Mouse (Mus musculus) testis, postnatal 14 days (tissue): ENCODE results near the gene Leng8.
"Not testable (repeated sequence)": the region's sequence is repeated elsewhere in the genome, so short reads cannot be mapped to it uniquely, and the experiment has no call there.

Experiments used
- DNase-seq: peaks from one replicate; pipeline ENCODE4 v3.0.0; 2021; ENCODE audit warnings: low spot score

Leng8 gene

DNA sequence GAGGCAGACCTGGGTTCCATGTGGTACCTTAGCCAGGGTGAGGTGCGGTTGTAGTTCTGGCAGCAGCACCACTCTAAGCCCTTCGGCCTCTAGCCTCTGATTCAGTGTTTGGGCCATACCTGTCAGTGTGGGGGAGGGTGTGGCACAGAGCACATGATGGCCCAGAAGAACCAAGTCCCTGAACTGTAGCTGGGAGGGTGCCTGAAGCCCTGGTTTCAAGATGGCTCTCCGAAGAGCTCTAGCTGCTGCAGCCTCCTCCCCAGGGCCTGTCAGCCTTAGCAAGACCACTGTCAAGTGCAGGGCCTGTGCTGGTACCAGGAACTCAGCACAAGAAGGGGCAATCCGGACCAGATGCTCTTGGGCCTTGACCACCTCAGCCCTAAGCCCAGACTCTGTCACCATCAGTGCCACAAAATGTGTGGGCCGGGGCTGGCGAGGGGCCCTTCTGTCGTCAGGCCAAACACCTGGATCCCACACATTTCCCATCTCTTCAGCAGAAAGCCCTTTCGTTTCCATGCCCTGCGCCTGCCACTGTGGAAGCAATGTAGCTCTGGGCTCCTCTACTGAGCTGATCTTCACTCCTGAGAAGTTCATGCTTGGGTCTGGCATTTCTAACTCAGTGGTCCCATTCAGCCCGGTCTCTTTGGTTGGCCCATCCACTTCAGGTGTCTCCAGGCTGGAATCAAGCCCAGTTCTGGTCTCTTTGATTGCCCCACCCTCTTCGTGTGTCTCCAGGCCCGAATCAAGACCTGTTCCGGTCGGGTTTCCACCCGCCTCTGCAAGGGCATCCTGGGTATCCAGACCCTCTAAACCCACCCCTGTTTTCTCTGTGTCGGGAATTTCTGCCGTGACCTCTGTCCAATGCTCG lies 11.7 kb downstream of the Leng8 start:
- no peak for DNase-seq

- peak; percentile 71 for DNase-seq
Measured at GRCm38 (mm10) chr7:4149209-4150054, 12.6 kb downstream of the Leng8 start.

DNA sequence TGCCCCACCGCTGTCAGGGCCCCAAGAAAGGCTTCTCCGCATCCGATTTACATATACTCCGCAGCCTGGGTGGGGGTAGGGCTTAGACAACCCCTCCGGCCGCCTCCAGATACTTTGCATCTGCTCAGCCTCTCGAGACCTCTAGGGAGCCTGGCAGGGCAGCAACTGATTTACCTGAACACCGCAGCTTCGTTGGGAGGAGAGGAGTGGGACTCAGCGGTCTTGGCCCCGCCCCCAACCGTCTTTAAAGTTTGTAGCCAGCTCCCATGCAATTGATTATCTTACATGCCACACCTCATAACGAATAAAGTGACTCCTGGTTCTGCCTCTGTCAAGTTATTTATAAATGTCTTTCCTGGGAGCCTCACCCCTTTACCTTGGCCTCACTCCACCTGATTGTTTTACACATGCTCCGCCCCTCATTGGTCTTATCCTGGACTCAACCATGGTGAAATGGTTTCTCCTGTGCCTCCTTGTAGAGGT lies 13.3 kb downstream of the Leng8 start, which contains the start of gene Leng9:
TSS of gene Leng9 (minus strand) at position 316 of the 483 bp plus-strand sequence.
- peak; percentile 53 for DNase-seq

DNA sequence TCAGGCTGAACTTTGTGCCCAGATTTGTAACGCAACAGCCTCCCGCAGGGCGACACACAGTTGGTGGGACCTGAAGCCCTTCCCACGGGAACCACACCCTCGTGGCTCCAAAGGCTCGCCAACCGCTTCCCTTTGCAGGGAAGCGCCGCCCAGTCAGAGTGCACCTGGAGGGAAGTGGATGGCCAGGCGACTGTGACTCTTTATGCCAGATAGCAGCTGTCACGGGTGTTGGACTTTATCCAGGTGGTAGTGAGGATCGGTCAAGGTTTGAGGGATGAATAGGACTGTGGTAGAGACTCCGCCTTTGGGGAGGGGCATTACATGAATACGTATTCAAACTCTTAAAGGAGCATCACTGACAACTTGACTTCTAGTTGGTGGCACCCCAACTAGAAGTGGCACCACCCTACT lies 14.0 kb downstream of the Leng8 start:
- peak; percentile 50 for DNase-seq

DNA sequence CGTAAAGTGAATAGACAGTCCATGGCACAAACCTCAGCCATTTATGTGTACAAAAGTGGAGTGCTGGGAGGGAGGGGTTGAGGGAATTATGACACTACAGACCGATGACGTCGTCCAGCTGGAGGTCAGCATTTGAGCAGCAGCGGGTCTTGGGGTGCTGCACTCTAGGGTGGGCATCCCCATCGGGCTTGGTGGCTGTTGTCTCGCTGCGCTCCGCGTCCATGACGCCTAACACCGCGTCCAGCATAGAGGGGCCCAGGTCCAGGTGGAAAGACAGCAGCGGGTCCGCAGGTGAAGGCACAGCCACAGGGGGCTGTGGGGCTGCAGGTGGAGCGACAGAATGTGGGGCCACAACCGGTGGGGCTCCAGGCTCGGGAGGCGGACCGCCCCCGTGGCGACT lies 14.4 kb downstream of the Leng8 start:
- DNase-seq = no peak

- no peak for DNase-seq
Measured at GRCm38 (mm10) chr7:4154356-4154755, 17.5 kb downstream of the Leng8 start.

GRCm38 (mm10) chr7:4154976-4155375 lies 18.1 kb downstream of the Leng8 start:
- no peak for DNase-seq

DNA sequence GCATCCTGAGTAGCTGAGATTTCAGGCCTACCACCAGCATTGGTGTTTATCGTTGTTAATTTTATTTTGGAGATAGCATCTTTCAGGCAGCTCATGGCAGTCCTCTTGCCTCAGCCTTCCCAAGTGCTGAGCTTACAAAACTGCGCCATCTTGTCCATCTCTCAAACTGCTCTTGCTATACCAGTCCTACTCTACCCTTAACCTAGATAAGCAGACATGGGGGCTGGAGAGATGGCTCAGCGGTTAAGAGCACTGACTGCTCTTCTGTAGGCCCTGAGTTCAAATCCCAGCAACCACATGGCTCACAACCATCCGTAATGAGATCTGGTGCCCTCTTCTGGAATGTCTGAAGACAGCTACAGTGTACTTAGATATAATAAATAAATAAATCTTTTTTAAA lies 24.8 kb downstream of the Leng8 start:
- not testable (repeated sequence) for DNase-seq

- DNase-seq = no peak
Measured at GRCm38 (mm10) chr7:4163571-4164072, 26.8 kb downstream of the Leng8 start.

DNA sequence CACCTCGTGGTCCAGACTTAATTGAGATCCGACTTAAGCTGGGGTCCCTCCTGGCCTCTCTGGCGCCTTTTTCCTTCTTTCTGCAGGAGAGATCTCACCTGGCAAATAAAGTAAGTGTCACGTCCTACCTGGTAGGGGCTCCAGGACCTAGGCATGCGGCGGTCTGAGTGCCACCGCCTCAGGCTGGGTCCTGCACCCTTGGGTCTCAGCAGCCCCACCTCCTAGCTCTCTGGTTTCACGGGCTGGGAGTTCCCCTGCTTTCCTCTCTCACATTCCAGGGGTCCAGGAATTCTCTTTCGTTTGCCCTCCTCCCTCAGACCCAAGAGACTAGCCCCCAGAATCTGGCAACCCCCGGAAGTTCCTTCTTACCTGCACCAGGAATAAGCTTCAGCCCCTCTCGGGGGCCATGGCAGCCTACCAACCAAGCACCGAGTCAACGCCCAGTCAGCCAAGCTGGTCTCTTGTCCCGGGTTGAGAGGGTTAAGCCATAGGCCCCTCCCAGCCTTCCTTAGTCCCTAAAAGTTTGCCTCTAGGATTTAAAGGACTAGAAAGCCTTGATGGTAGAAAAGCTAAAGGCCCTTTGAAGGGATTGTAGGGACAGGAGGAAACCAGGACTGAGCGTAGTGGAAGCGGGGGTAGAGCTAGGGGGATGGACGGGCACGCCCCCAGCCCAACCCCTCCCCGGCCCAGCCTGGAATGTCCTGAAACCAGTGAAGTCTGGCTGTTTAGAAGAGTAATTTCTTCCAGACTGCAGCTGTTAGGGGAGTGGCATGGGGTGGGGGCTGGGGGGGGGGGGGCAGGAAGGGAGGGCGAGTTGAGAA lies 27.5 kb downstream of the Leng8 start, which contains the start of gene Cdc42ep5:
TSS of gene Cdc42ep5 (minus strand) at position 771 of the 821 bp plus-strand sequence.
- peak; percentile 76 for DNase-seq

- DNase-seq = no peak
Measured at GRCm38 (mm10) chr7:4165286-4165685, 28.4 kb downstream of the Leng8 start.

DNA sequence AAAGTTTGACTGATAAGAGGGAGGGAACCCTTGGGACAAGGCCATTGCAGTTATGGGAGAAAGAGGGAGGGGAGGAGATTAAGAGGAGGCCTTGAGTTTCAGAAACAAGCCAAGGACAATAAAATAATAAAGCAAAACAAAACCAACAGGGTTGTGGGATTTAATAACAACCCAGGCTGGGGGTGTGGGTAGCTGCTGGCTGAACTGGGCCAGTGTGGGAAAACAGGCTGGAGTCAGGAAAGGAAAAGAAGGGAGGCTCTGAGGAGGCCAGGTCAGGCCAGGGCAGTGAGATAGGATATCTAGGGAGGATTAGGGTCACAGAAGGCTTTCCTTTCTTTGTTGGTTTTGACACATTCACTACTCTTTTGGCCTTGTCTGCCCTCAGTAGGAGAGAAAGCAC lies 30.3 kb downstream of the Leng8 start:
- peak; percentile 81 for DNase-seq

DNA sequence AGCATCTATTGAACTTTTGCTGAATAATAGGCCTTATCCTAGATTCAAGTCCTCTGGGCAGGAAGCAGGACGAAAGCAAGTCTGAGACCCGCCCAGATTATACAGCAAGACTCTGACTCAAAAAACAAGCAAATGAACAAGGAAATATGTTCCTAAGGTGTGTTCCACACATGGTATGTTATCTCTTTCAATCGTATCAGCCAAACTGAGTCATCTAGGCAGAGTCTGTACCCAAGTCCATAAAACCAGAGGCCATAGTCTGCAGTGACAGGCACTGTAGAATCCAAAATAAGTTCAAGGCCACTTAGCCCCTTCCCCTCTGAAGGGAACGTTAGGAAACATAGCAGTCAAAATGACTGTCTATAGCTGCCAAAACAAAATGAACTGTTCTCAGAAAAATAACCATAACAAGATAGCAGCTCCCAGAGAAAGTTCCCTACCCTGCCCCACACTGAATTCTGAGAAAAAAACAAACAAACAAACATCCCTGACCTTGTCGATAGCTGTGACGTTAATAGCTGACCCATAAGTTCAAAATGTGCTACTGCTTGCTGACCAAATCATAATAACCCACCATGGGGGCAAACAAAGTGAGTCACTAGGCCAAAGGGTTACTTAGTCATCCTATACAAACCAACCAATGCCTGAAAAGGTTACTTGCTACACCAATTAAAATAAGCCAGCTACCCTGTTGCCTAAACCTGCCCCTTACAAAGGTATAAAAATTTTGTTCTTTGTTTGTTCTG lies 33.5 kb downstream of the Leng8 start:
- no peak for DNase-seq

- peak; percentile 54 for DNase-seq
Measured at GRCm38 (mm10) chr7:4178438-4178837, 41.6 kb downstream of the Leng8 start.
